Mouse (Mus musculus) limb, embryonic 12.5 days (tissue): Measurements from ENCODE around the gene Mertk. TPM values are rescaled to one million over a fixed set of nuclear protein-coding genes. Genes with fewer than 3 reads are reported as not detected.

Experiments used
- ATAC-seq: fragments of 200-750 bp; cut with Nextera tagmentation; 2 replicates; pipeline ENCODE4 v1.8.0; 2017; ENCODE audit warnings: low read depth, moderate TSS enrichment; ENCODE audit not compliant: insufficient number of reproducible peaks, insufficient read depth, low FRiP score, low TSS enrichment
- H3K27ac ChIP-seq: fragments of 300-500 bp; sonication (generic); 2 replicates; pipeline ENCODE4 v1.5.1; 2016; ENCODE audit warnings: mild to moderate bottlenecking, moderate library complexity
- H3K27me3 ChIP-seq: fragments of 300-500 bp; sonication (generic); 2 replicates; pipeline ENCODE4 v1.6.1; 2016; ENCODE audit warnings: mild to moderate bottlenecking, moderate library complexity
- H3K36me3 ChIP-seq: fragments of 300-500 bp; sonication (generic); 2 replicates; pipeline ENCODE4 v1.6.1; 2016; ENCODE audit warnings: mild to moderate bottlenecking, moderate library complexity
- H3K4me1 ChIP-seq: fragments of 300-500 bp; sonication (generic); replicated peaks from 2 replicates; pipeline ENCODE4 v1.6.1; 2016
- H3K4me2 ChIP-seq: fragments of 300-500 bp; sonication (generic); 2 replicates; pipeline ENCODE4 v1.6.1; 2016; ENCODE audit warnings: mild to moderate bottlenecking, moderate library complexity
- H3K4me3 ChIP-seq: fragments of 300-500 bp; sonication (generic); replicated peaks from 2 replicates; pipeline ENCODE4 v1.5.1; 2016; ENCODE audit warnings: mild to moderate bottlenecking
- H3K9ac ChIP-seq: fragments of 300-500 bp; sonication (generic); replicated peaks from 2 replicates; pipeline ENCODE4 v1.6.1; 2016; ENCODE audit warnings: mild to moderate bottlenecking, moderate library complexity
- H3K9me3 ChIP-seq: fragments of 300-500 bp; sonication (generic); 2 replicates; pipeline ENCODE4 v1.6.1; 2016; ENCODE audit warnings: mild to moderate bottlenecking, moderate library complexity
- WGBS: fragments of 180-500 bp; shearing (Covaris S2); methylation state at CpG from one replicate; pipeline ENCODE4 v1.1.7; 2016; 5-methylcytosine and 5-hydroxymethylcytosine counted together
- polyA plus RNA-seq: library from polyadenylated mRNA; unstranded; fragments of >200 nt; fragmentation: Nextera tagmentation; extraction: Ambion mirVana; gene quantifications from 2 replicates; pipeline ENCODE4 v1.2.1, GENCODE M21; 2016

The Mertk gene
- polyA plus RNA-seq, 1 experiment from 2014 or later: 20.0 TPM

DNA sequence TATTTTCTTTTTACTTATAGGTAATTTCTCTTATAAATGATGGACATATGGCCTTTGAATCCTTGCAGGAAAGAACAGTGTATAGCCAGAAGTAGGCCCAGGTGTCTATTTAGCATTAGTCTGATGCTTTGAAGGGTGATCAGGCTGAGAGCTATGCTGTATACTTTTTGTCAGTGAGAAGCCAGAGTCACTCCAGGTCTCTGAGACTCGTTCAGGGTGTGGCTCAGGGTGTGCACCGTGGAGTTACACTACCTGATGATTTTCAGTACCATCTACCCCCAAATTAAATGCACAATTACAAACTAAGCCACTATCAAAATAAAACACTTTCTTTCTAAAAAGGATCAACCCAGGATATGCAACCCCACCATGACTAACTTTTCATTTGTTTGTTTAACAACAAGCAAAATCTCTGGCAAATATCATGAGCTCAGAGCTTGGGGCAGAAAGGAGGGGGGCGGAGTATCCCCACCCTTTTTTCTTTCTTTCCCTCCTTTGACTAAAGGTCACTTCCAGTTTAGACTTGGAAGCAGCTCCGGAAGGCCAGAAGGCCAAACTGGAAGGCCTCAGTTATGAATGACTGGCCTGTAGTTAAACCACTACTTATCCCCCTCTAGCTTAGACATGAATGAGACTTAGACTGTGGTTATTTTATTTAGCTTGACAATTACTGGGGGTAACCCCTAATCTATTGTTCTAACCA, 69.9 kb downstream of the Mertk start:
- no peak overlapping the region for H3K4me2 ChIP-seq
- no peaks in the 10 kb centered on the region for H3K9me3 ChIP-seq
- peaks cover 78% of the 10 kb centered on the region for H3K36me3 ChIP-seq
- H3K9ac ChIP-seq: no peak overlapping the region
- no peak for ATAC-seq
- H3K27me3 ChIP-seq: no peaks in the 10 kb centered on the region
- WGBS: 80% methylated on average over 4 of the region's 4 CpGs
- no peak overlapping the region for H3K27ac ChIP-seq
- no peaks in the 10 kb centered on the region for H3K4me1 ChIP-seq
- H3K4me3 ChIP-seq: no peak overlapping the region

DNA sequence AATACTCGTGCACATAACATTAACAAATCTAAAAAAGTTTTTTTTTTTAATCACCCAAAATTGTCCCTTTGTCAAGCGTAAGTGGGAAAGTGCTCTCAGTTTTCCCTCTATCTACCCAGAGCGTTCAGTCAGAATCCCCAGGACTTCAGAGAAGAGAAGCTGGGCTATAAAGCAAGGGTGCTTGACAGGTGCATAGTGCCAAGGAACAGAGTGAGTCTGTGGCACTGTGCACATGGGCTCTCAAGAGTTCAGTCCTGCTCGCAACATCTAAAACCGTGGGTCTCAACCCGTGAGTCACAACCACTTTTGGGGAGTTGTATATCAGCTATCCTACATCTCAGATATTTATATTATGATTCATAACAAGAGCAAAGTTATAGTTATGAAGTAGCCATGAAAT, 71.8 kb downstream of the Mertk start:
- ATAC-seq: no peak
- Histone ChIP-seq H3K9ac (no peak overlapping the region), H3K36me3 (peaks cover 64% of the 10 kb centered on the region), H3K4me3 (no peak overlapping the region), H3K27ac (no peak overlapping the region), H3K27me3 (no peaks in the 10 kb centered on the region), H3K4me1 (no peaks in the 10 kb centered on the region), H3K9me3 (no peaks in the 10 kb centered on the region), H3K4me2 (no peak overlapping the region)
- WGBS: 90% methylated on average over 6 of the region's 6 CpGs

DNA sequence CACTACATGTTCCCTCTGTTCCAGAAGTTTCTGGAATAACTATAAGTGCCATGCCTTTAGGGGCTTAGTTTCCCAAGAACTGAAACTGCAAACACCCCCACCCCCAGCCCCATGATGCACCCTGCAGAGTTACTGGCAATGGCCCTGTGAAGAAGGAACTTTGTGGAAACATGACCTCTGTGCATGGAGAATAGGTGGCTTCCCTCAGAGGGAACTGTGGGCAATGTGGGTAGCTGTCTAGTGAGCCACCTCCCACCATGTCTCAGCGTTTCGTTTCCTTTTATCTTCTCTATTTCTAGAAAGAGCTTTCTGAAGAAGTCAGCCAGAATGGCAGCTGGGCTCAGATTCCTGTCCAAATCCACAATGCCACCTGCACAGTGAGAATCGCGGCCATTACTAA, 72.3 kb downstream of the Mertk start:
- no peak overlapping the region for H3K4me3 ChIP-seq
- no peaks in the 10 kb centered on the region for H3K4me1 ChIP-seq
- 95% methylated on average over 4 of the region's 4 CpGs for WGBS
- H3K4me2 ChIP-seq: no peak overlapping the region
- no peak for ATAC-seq
- no peaks in the 10 kb centered on the region for H3K27me3 ChIP-seq
- H3K9ac ChIP-seq: no peak overlapping the region
- peaks cover 65% of the 10 kb centered on the region for H3K36me3 ChIP-seq
- H3K27ac ChIP-seq: no peak overlapping the region
- H3K9me3 ChIP-seq: no peaks in the 10 kb centered on the region

DNA sequence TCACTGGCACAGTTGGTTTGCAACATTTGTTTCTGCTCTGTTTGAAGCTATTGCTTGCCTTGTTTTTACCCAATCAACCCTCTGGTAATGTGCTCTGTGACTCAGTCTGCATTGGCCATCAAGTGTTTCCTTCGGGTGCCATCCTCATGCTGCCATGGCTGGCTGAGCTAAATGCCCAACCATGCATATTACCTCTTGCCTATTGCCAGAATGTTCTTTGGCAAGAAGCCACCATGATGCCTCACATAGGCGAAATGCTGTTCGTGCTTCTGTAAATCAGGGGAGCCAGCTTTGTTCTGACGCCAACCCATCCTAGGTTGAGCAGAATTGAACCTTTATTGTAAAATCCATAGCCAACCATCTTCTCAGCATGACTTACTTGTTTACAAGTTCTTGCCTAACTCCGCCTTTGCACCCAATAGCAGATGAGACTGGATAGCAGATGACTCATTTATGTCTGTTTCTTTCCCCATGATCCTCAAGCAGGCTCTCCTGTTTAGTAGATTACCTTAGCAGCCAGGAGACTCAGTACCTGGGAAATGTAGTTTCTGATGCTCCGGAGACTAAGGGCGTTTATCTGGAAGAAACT, 73.1 kb downstream of the Mertk start:
- WGBS: 90% methylated on average over 7 of the region's 7 CpGs

DNA sequence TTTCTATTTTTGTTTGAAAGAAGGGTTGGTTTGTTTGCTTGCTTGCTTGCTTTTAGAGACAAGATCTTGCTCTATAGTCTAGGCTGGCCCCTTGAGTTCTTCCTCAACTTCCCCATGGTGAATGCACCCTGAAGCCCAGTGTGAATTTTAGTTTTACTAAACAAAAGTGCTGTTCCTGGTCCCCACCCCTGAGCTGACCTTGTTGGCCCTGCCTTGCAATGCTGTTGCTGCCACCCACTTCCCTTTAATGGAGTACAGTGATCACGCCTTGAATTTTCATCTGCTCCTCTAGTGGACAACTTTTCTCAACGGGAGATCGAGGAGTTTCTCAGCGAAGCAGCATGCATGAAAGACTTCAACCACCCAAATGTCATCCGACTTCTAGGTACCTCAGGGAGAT, 83.5 kb downstream of the Mertk start:
- H3K36me3 ChIP-seq: peaks cover 73% of the 10 kb centered on the region
- H3K4me1 ChIP-seq: peaks cover 3% of the 10 kb centered on the region; the same call in 1 of the 2 replicates

More for the DNA sequence above, 73.1 kb downstream of the Mertk start:
- Histone ChIP-seq H3K4me1 (no peaks in the 10 kb centered on the region), H3K9ac (no peak overlapping the region), H3K36me3 (peaks cover 66% of the 10 kb centered on the region), H3K4me3 (no peak overlapping the region), H3K27me3 (no peaks in the 10 kb centered on the region), H3K9me3 (no peaks in the 10 kb centered on the region), H3K27ac (no peak overlapping the region), H3K4me2 (no peak overlapping the region)
- ATAC-seq: no peak

DNA sequence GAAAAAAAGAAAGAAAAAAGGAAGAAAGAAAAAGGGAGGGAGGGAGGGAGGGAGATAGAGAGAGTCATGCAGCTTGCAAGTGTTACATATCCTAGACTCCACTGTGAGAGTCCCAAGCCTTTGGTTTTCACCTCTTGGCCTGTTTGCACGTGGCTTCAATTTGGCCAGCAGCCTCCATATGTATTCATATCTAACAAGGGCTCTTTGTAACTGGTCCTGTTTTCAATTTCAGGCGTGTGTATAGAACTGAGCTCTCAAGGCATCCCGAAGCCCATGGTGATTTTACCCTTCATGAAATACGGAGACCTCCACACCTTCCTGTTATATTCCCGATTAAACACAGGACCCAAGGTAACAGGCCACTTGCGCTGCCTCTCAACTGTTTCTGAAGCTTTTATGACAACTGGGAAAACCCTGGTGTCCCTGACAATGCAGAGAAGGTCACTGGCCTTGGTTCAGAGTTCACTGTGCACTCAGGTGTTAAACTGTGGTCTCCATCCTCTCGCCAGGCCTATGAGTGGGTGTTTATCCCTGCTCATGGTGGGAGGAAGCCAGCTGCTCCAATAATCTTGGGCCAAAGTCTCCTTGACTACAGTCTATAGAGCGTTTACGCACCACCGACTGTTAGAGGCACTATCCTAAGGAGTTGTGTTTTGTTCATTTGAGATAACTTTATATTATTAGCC, 85.0 kb downstream of the Mertk start:
- H3K9ac ChIP-seq: no peak overlapping the region
- no peak overlapping the region for H3K4me2 ChIP-seq
- WGBS: 59% methylated on average over 10 of the region's 10 CpGs
- H3K4me3 ChIP-seq: no peak overlapping the region
- H3K27ac ChIP-seq: peak overlapping the region; percentile 77
- ATAC-seq: peak; percentile 31; the same call in 1 of the 2 replicates
- H3K27me3 ChIP-seq: no peaks in the 10 kb centered on the region
- H3K9me3 ChIP-seq: no peaks in the 10 kb centered on the region
- H3K36me3 ChIP-seq: peaks cover 74% of the 10 kb centered on the region
- H3K4me1 ChIP-seq: peaks cover 3% of the 10 kb centered on the region; the same call in 1 of the 2 replicates

More for the DNA sequence above, 83.5 kb downstream of the Mertk start:
- H3K4me2 ChIP-seq: no peak overlapping the region
- no peak overlapping the region for H3K4me3 ChIP-seq
- H3K9ac ChIP-seq: no peak overlapping the region
- no peaks in the 10 kb centered on the region for H3K9me3 ChIP-seq
- ATAC-seq: no peak
- 0 out of 2 replicates have a peak overlapping the region, but pooled peaks have one; percentile 0 for H3K27ac ChIP-seq
- WGBS: 93% methylated on average over 5 of the region's 5 CpGs
- no peaks in the 10 kb centered on the region for H3K27me3 ChIP-seq

DNA sequence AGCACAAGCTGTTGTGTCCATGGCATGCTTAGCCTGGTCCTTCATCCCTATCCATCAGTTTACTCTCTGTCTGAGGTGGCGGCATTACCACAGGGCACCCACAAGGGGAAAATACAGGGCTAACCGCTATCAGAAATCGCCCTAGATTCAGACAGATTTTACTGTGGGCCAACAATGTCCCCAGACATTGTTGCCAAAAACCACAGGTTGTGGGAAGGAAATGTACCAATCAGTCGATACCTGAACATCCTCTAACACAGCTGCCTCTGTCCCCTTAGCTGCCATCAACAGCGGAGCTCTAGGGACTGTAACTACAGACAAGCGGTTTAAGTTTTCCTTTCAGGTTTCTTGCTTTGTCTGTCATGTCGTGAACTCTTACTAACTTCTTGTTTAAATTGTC, 86.1 kb downstream of the Mertk start:
- Histone ChIP-seq H3K4me3 (no peak overlapping the region), H3K27ac (0 out of 2 replicates have a peak overlapping the region, but pooled peaks have one; percentile 77), H3K36me3 (peaks cover 72% of the 10 kb centered on the region), H3K9me3 (no peaks in the 10 kb centered on the region), H3K4me1 (peaks cover 3% of the 10 kb centered on the region; the same call in 1 of the 2 replicates), H3K4me2 (no peak overlapping the region), H3K9ac (no peak overlapping the region), H3K27me3 (no peaks in the 10 kb centered on the region)
- no peak for ATAC-seq
- WGBS: 93% methylated on average over 7 of the region's 7 CpGs

DNA sequence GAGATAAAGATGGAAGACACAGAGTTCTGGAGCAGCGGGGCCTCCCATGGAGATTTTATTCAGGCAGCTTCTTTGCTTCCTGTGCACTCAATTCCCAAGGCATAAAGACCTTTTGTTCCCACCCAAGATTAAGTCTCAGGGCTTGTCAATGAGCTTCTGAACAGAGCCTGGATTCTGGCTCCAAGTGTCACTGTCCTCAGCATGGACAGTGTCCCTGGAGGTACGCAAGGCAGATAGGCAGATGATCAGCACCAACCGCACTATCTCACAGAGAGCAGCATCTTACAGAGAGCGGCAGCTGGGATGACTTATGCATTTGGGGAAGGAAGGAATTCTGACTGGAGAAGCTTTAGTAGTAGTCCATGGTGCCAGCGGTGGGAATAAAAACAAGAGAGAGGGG, 87.6 kb downstream of the Mertk start:
- no peak overlapping the region for H3K27ac ChIP-seq
- H3K9ac ChIP-seq: no peak overlapping the region
- no peaks in the 10 kb centered on the region for H3K9me3 ChIP-seq
- H3K4me3 ChIP-seq: no peak overlapping the region
- H3K4me2 ChIP-seq: no peak overlapping the region
- WGBS: 83% methylated on average over 5 of the region's 5 CpGs
- no peaks in the 10 kb centered on the region for H3K27me3 ChIP-seq
- peaks cover 3% of the 10 kb centered on the region; the same call in 1 of the 2 replicates for H3K4me1 ChIP-seq
- H3K36me3 ChIP-seq: peaks cover 76% of the 10 kb centered on the region
- ATAC-seq: no peak

DNA sequence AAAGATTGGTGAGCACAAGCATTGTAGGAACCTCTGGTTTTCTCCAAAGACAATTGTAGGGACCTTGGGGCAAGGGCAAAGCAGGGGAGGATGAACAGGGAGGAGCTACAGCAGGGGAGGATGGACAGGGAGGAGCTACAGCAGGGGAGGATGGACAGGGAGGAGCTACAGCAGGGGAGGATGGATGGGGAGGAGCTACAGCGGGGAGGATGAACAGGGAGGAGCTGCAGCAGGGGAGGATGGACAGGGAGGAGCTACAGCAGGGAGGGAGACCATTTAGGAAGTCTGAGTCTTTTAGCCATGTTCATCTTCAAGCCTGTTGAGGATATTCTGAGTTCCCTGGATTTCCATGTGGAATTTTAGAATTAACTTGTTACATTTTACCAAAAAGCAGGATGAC, 88.0 kb downstream of the Mertk start:
- H3K9ac ChIP-seq: no peak overlapping the region
- H3K9me3 ChIP-seq: no peaks in the 10 kb centered on the region
- peaks cover 80% of the 10 kb centered on the region for H3K36me3 ChIP-seq
- no peak overlapping the region for H3K27ac ChIP-seq
- 85% methylated on average over 1 of the region's 1 CpGs for WGBS
- H3K27me3 ChIP-seq: no peaks in the 10 kb centered on the region
- peaks cover 3% of the 10 kb centered on the region; the same call in 1 of the 2 replicates for H3K4me1 ChIP-seq
- H3K4me3 ChIP-seq: no peak overlapping the region
- H3K4me2 ChIP-seq: no peak overlapping the region
- no peak for ATAC-seq

DNA sequence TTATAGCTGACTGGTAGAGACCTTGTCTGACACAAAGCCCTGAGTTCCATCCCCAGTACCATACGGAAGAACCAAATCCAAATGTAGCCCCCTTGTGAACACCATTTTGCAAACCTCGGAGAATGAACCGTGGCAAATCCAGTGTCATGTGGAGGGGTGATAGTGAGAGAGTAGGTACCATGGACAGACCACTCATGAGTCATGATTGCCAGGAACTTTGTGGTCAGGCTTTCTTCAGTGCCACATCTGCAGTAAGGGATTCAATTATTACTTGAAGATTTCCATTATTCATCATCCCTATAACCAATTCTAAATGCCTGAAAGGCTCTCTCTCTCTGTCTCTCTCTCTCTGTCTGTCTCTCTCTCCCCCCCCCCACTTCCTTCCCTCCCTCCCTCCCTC, 89.0 kb downstream of the Mertk start:
- WGBS: 89% methylated on average over 3 of the region's 3 CpGs
- H3K36me3 ChIP-seq: peaks cover 81% of the 10 kb centered on the region

DNA sequence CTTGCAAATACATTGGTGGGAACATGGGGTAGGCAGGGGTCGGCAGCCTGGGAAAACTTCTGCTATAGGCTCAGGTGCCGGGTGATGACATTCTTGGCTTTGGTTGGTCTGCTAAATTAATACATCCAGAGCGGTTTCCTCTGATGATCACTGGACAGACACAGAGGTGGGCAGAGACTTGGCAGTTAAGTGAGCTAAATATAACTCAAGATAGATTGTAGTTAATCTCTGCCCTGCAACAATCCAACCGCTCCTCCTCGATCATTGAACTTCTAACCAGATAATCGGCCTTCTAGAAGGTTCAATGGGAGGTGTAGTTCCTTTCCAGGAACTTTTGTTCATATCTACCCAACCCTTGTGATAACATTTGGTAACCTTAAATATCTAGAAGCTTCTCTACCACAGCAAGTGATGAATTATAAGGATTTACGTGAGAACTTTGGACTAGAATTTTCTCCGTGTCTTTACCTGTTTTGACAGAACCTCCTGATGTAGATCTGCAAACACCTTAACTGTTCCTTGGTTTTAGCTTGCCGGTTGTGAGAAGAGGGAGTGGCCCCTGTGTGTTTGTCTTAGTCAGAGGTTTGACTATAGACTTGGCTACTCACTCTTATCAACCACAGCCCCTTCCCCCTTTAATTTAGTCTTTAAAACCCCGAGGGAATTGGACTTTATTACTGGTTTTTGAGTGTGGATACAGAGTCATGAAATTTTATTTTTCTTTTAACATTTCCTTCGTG, 92.3 kb downstream of the Mertk start:
- Histone ChIP-seq H3K9me3 (no peaks in the 10 kb centered on the region), H3K4me1 (no peaks in the 10 kb centered on the region), H3K27ac (no peak overlapping the region), H3K4me3 (no peak overlapping the region), H3K36me3 (peaks cover 91% of the 10 kb centered on the region), H3K27me3 (no peaks in the 10 kb centered on the region), H3K9ac (no peak overlapping the region), H3K4me2 (no peak overlapping the region)
- ATAC-seq: no peak
- 86% methylated on average over 11 of the region's 11 CpGs for WGBS

More for the DNA sequence above, 89.0 kb downstream of the Mertk start:
- Histone ChIP-seq H3K9me3 (no peaks in the 10 kb centered on the region), H3K4me3 (no peak overlapping the region), H3K27me3 (no peaks in the 10 kb centered on the region), H3K27ac (no peak overlapping the region), H3K9ac (no peak overlapping the region), H3K4me2 (no peak overlapping the region), H3K4me1 (peaks cover 3% of the 10 kb centered on the region; the same call in 1 of the 2 replicates)
- ATAC-seq: no peak
